Mouse (Mus musculus) hindbrain, embryonic 16.5 days (tissue): Measurements from ENCODE around the gene Plcg1. TPM values are rescaled to one million over a fixed set of nuclear protein-coding genes. Genes with fewer than 3 reads are reported as not detected.

Experiments
- ATAC-seq: fragments of 200-750 bp; cut with Nextera tagmentation; 2 replicates; pipeline ENCODE4 v1.8.0; 2017; ENCODE audit warnings: moderate TSS enrichment, moderate library complexity
- H3K27ac ChIP-seq: fragments of 300-500 bp; sonication (generic); 2 replicates; pipeline ENCODE4 v1.5.1; 2014; ENCODE audit warnings: low read depth, mild to moderate bottlenecking, control low read depth, low read length, moderate library complexity
- H3K27me3 ChIP-seq: fragments of 300-500 bp; sonication (generic); replicated peaks from 2 replicates; pipeline ENCODE4 v1.6.1; 2014; ENCODE audit warnings: low read length; ENCODE audit not compliant: control insufficient read depth, insufficient read depth
- H3K36me3 ChIP-seq: fragments of 300-500 bp; sonication (generic); 2 replicates; pipeline ENCODE4 v1.6.1; 2014; ENCODE audit warnings: mild to moderate bottlenecking, low read length, moderate library complexity, mixed read lengths; ENCODE audit not compliant: control insufficient read depth, insufficient read depth
- H3K4me1 ChIP-seq: fragments of 300-500 bp; sonication (generic); 2 replicates; pipeline ENCODE4 v1.6.1; 2014; ENCODE audit warnings: low read depth, low read length; ENCODE audit not compliant: control insufficient read depth, insufficient read depth
- H3K4me2 ChIP-seq: fragments of 300-500 bp; sonication (generic); 2 replicates; pipeline ENCODE4 v1.6.1; 2014; ENCODE audit warnings: mild to moderate bottlenecking, low read length, control low read depth, moderate library complexity
- H3K4me3 ChIP-seq: fragments of 300-500 bp; sonication (generic); 2 replicates; pipeline ENCODE4 v1.5.1; 2014; ENCODE audit warnings: mild to moderate bottlenecking, low read length, control low read depth, moderate library complexity
- H3K9ac ChIP-seq: fragments of 300-500 bp; sonication (generic); 2 replicates; pipeline ENCODE4 v1.6.1; 2014; ENCODE audit warnings: low read depth, mild to moderate bottlenecking, control low read depth, low read length, moderate library complexity
- H3K9me3 ChIP-seq: fragments of 300-500 bp; sonication (generic); 2 replicates; pipeline ENCODE4 v1.6.1; 2014; ENCODE audit warnings: mild to moderate bottlenecking, low read length, moderate library complexity; ENCODE audit not compliant: control insufficient read depth
- WGBS: fragments of 180-500 bp; shearing (Covaris S2); extraction: QIAGEN DNeasy Blood & Tissue Kit; methylation state at CpG from one replicate; pipeline ENCODE4 v1.1.7; 2014; 5-methylcytosine and 5-hydroxymethylcytosine counted together
- polyA plus RNA-seq: library from polyadenylated mRNA; unstranded; fragments of >200 nt; fragmentation: Nextera tagmentation; extraction: Ambion mirVana; gene quantifications from 2 replicates; pipeline ENCODE4 v1.2.1, GENCODE M21; 2015

Gene Plcg1
- polyA plus RNA-seq, 1 experiment from 2014 or later: 41.5 TPM

GRCm38 (mm10) chr2:160723613-160724375 lies 7.3 kb upstream of the Plcg1 start:
- Histone ChIP-seq H3K27me3 (no peaks in the 10 kb centered on the region), H3K9ac (no peak overlapping the region), H3K4me2 (no peak overlapping the region), H3K4me1 (no peaks in the 10 kb centered on the region), H3K36me3 (peaks cover 29% of the 10 kb centered on the region), H3K4me3 (no peak overlapping the region), H3K9me3 (no peaks in the 10 kb centered on the region), H3K27ac (no peak overlapping the region)
- 98% methylated on average over 4 of the region's 4 CpGs for WGBS
- ATAC-seq: no peak

GRCm38 (mm10) chr2:160724536-160724935 lies 6.6 kb upstream of the Plcg1 start:
- no peaks in the 10 kb centered on the region for H3K27me3 ChIP-seq
- H3K4me3 ChIP-seq: no peak overlapping the region
- peaks cover 26% of the 10 kb centered on the region for H3K36me3 ChIP-seq

GRCm38 (mm10) chr2:160725877-160726864 lies 4.9 kb upstream of the Plcg1 start:
- Histone ChIP-seq H3K27ac (no peak overlapping the region), H3K9ac (no peak overlapping the region), H3K9me3 (no peaks in the 10 kb centered on the region), H3K4me3 (no peak overlapping the region), H3K36me3 (peaks cover 18% of the 10 kb centered on the region), H3K27me3 (no peaks in the 10 kb centered on the region), H3K4me2 (no peak overlapping the region), H3K4me1 (peaks cover 9% of the 10 kb centered on the region)
- ATAC-seq: no peak
- WGBS: 83% methylated on average over 6 of the region's 6 CpGs

More at GRCm38 (mm10) chr2:160724536-160724935, 6.6 kb upstream of the Plcg1 start:
- no peak for ATAC-seq
- H3K4me1 ChIP-seq: no peaks in the 10 kb centered on the region
- H3K4me2 ChIP-seq: no peak overlapping the region
- no peak overlapping the region for H3K9ac ChIP-seq
- no peaks in the 10 kb centered on the region for H3K9me3 ChIP-seq
- H3K27ac ChIP-seq: no peak overlapping the region
- WGBS: 93% methylated on average over 5 of the region's 5 CpGs

GRCm38 (mm10) chr2:160728972-160729371 lies 2.1 kb upstream of the Plcg1 start:
- H3K4me2 ChIP-seq: no peak overlapping the region
- no peak for ATAC-seq
- H3K9me3 ChIP-seq: no peaks in the 10 kb centered on the region
- H3K4me1 ChIP-seq: peaks cover 24% of the 10 kb centered on the region
- 0 out of 2 replicates have a peak, but pooled peaks cover 4% of the 10 kb centered on the region for H3K36me3 ChIP-seq
- H3K9ac ChIP-seq: no peak overlapping the region
- H3K27me3 ChIP-seq: no peaks in the 10 kb centered on the region
- no peak overlapping the region for H3K4me3 ChIP-seq
- WGBS: 89% methylated on average over 3 of the region's 3 CpGs
- H3K27ac ChIP-seq: no peak overlapping the region

- H3K27ac ChIP-seq: no peak overlapping the region
- H3K4me2 ChIP-seq: no peak overlapping the region
- no peak overlapping the region for H3K4me3 ChIP-seq
- H3K36me3 ChIP-seq: 0 out of 2 replicates have a peak, but pooled peaks cover 2% of the 10 kb centered on the region
- H3K4me1 ChIP-seq: peaks cover 28% of the 10 kb centered on the region
- 69% methylated on average over 2 of the region's 2 CpGs for WGBS
- no peak overlapping the region for H3K9ac ChIP-seq
- ATAC-seq: no peak
- H3K9me3 ChIP-seq: no peaks in the 10 kb centered on the region
- H3K27me3 ChIP-seq: no peaks in the 10 kb centered on the region
These were observed 1.7 kb upstream of the Plcg1 start for GRCm38 (mm10) chr2:160729436-160729835.

GRCm38 (mm10) chr2:160729851-160730796 lies 976 bp upstream of the Plcg1 start:
- WGBS: 23% methylated on average over 17 of the region's 17 CpGs

GRCm38 (mm10) chr2:160730797-160731116 lies 343 bp upstream of the Plcg1 start:
- peak overlapping the region; percentile 98 for H3K27ac ChIP-seq
- H3K4me2 ChIP-seq: peak overlapping the region; percentile 89
- peaks cover 36% of the 10 kb centered on the region for H3K4me1 ChIP-seq
- no peak for ATAC-seq
- H3K9me3 ChIP-seq: no peaks in the 10 kb centered on the region
- no peaks in the 10 kb centered on the region for H3K27me3 ChIP-seq
- H3K9ac ChIP-seq: peak overlapping the region; percentile 100
- peak overlapping the region; percentile 96 for H3K4me3 ChIP-seq
- WGBS: 7% methylated on average over 19 of the region's 19 CpGs
- H3K36me3 ChIP-seq: no peaks in the 10 kb centered on the region

More at GRCm38 (mm10) chr2:160729851-160730796, 976 bp upstream of the Plcg1 start:
- Histone ChIP-seq H3K4me3 (peak overlapping the region; percentile 96), H3K4me1 (peaks cover 35% of the 10 kb centered on the region), H3K9me3 (no peaks in the 10 kb centered on the region), H3K36me3 (0 out of 2 replicates have a peak, but pooled peaks cover 2% of the 10 kb centered on the region), H3K9ac (peak overlapping the region; percentile 100), H3K27me3 (no peaks in the 10 kb centered on the region), H3K4me2 (peak overlapping the region; percentile 89), H3K27ac (peak overlapping the region; percentile 98)
- ATAC-seq: no peak; the same call in 1 of the 2 replicates

- WGBS: 0% methylated on average over 29 of the region's 32 CpGs
- no peaks in the 10 kb centered on the region for H3K27me3 ChIP-seq
- H3K9me3 ChIP-seq: no peaks in the 10 kb centered on the region
- H3K27ac ChIP-seq: peak overlapping the region; percentile 98
- ATAC-seq: peak; percentile 1; the same call in 1 of the 2 replicates
- no peaks in the 10 kb centered on the region for H3K36me3 ChIP-seq
- peak overlapping the region; percentile 89 for H3K4me2 ChIP-seq
- H3K4me1 ChIP-seq: peaks cover 36% of the 10 kb centered on the region
- H3K9ac ChIP-seq: peak overlapping the region; percentile 100
- H3K4me3 ChIP-seq: peak overlapping the region; percentile 96
These were observed 750 bp downstream of the Plcg1 start for GRCm38 (mm10) chr2:160731839-160732261.
